Comparison of ENCODE assay signal across 13 mouse cellular contexts in the genomic region with DNA sequence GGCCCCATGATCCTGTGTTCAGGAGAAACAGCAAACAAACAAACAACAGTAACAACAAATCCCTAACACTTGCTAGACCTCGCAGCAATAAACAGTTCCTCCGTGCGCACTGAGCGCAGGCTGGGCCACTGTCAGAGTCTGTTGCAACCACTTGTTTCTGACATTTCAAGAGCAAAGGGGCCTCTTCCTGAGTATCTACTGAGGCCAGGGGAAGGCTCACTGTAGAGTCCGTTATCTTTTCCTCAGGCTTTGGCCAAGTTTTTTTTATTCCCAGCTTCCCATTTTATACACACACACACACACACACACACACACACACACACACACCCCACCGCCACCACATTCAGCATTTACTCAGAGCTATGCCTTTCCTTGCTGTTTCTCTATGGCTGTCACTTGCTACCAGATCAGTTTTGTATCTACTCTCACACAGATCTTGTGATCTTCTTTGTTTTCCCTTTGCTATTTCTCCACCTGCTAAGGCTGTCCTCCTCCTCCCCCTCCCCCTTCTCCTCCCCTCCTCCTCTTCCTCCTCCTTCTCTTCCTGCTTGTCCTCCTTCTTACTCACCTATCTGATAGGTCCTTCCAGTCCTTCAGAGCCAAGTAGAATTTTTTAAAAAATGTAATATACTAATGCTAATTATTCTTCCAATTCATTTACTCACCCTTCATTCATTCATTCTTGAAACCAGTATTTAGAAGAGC. TPM values are rescaled to one million over a fixed set of nuclear protein-coding genes. Genes with fewer than 3 reads are reported as not detected.
DNase-seq lines count a peak whose midpoint lies in the region; ATAC-seq lines count a peak whose summit lies in the region.
"Had no signal": no experiment of that assay in that cellular context is flagged by ENCODE, and none has a peak within 500 bp of the region (broad histone marks: within the 10 kb centered on the region; RNA-seq: fewer than 3 reads in every experiment).

No protein-coding gene starts in this region.

- no peaks in the 10 kb centered on the region for H3K9me3 ChIP-seq in heart, embryonic 13.5 days
- H3K9me3 ChIP-seq in stomach, embryonic 16.5 days (replicated peaks; ENCODE audit: control insufficient read depth, low read length) = no peaks in the 10 kb centered on the region
- H3K9me3 ChIP-seq: hindbrain, embryonic 12.5 days; limb, embryonic 10.5 days had no signal

- no peak for ATAC-seq in heart, embryonic 13.5 days (ENCODE audit: extremely low read depth, insufficient number of reproducible peaks, low FRiP score, low TSS enrichment)
- ATAC-seq in stomach, embryonic 16.5 days (ENCODE audit: insufficient read depth, low FRiP score) = no peak
- ATAC-seq: forebrain, embryonic 16.5 days had no signal

- no peaks in the 10 kb centered on the region for H3K27me3 ChIP-seq in heart, embryonic 13.5 days (replicated peaks)
- no peaks in the 10 kb centered on the region for H3K27me3 ChIP-seq in stomach, embryonic 16.5 days (ENCODE audit: control insufficient read depth, insufficient read depth, low read length)
- H3K27me3 ChIP-seq: hindbrain, embryonic 12.5 days had no signal

- H3K4me3 ChIP-seq in heart, embryonic 13.5 days = no peak overlapping the region
- no peak overlapping the region for H3K4me3 ChIP-seq in stomach, embryonic 16.5 days (replicated peaks; ENCODE audit: low read length)
- H3K4me3 ChIP-seq: hindbrain, embryonic 12.5 days; limb, embryonic 10.5 days had no signal

- 17% methylated on average over 6 of the region's 6 CpGs for WGBS in heart, embryonic 13.5 days
- WGBS in stomach, embryonic 16.5 days = 57% methylated on average over 6 of the region's 6 CpGs

- no peak for DNase-seq in heart, postnatal 4 days
- peak; percentile 35 for DNase-seq in thymus, postnatal 14 days
- DNase-seq in thymus, postnatal 36 days = no peak
- peak; percentile 68 for DNase-seq in liver
- DNase-seq in right cerebral cortex, postnatal 4 days = no peak
- DNase-seq in urinary bladder, postnatal 25 days (ENCODE audit: low spot score) = no peak
- DNase-seq: cerebellum, adult 11 months; midbrain, embryonic 14.5 days had no signal

- peaks cover 40% of the 10 kb centered on the region for H3K4me1 ChIP-seq in heart, embryonic 13.5 days
- H3K4me1 ChIP-seq in stomach, embryonic 16.5 days (ENCODE audit: control insufficient read depth, insufficient read depth, low read length) = peaks cover 9% of the 10 kb centered on the region; the same call in 1 of the 2 replicates

- no peaks in the 10 kb centered on the region for H3K36me3 ChIP-seq in heart, embryonic 13.5 days
- H3K36me3 ChIP-seq in stomach, embryonic 16.5 days (ENCODE audit: control insufficient read depth, insufficient read depth, low read length) = no peaks in the 10 kb centered on the region
- H3K36me3 ChIP-seq: hindbrain, embryonic 12.5 days; limb, embryonic 10.5 days had no signal

- no peak overlapping the region for H3K9ac ChIP-seq in heart, embryonic 13.5 days
- H3K9ac ChIP-seq in stomach, embryonic 16.5 days (ENCODE audit: low read length) = no peak overlapping the region
- H3K9ac ChIP-seq: hindbrain, embryonic 12.5 days had no signal

- peak overlapping the region; percentile 22; the same call in 1 of the 2 replicates for H3K4me2 ChIP-seq in heart, embryonic 13.5 days
- H3K4me2 ChIP-seq in stomach, embryonic 16.5 days (ENCODE audit: low read depth, low read length) = no peak overlapping the region
- H3K4me2 ChIP-seq: hindbrain, embryonic 12.5 days had no signal

- H3K27ac ChIP-seq in heart, embryonic 13.5 days (replicated peaks) = peak overlapping the region; percentile 73
- 0 out of 2 replicates have a peak overlapping the region, but pooled peaks have one; percentile 26 for H3K27ac ChIP-seq in stomach, embryonic 16.5 days (ENCODE audit: low read length)
- H3K27ac ChIP-seq: hindbrain, embryonic 12.5 days had no signal

RNA-seq across cellular contexts. Expression of a gene that starts 47.4 kb away (rescaled TPM):
- 44.2 and 57.4 TPM in 2 replicates for polyA plus RNA-seq in heart, embryonic 13.5 days (2015; fragmentation: Nextera tagmentation; extraction: Ambion mirVana)
- total RNA-seq in heart, postnatal 4 days (2021) = 10 to 100 TPM; 32.3 to 39.3 TPM
- polyA plus RNA-seq in stomach, embryonic 16.5 days (2015; fragmentation: Nextera tagmentation; extraction: Ambion mirVana) = 54.5 and 57.1 TPM in 2 replicates

Comparison
In these comparisons a context has a peak if more than half of its experiments do, and no peak if none do; other contexts are left out.
1. DNase-seq: peak in thymus, postnatal 14 days (single experiment) and liver (single experiment); none in heart, postnatal 4 days (single experiment), thymus, postnatal 36 days (0 of 2), right cerebral cortex, postnatal 4 days (single experiment) and urinary bladder, postnatal 25 days (single experiment).